Mouse (Mus musculus) forebrain, embryonic 13.5 days (tissue): Measurements from ENCODE around the gene Cacna1d. TPM values are rescaled to one million over a fixed set of nuclear protein-coding genes. Genes with fewer than 3 reads are reported as not detected.

ENCODE experiments used
- ATAC-seq: fragments of 200-750 bp; cut with Nextera tagmentation; 2 replicates; pipeline ENCODE4 v1.8.0; 2017
- H3K27ac ChIP-seq: fragments of 300-500 bp; sonication (generic); 2 replicates; pipeline ENCODE4 v1.5.1; 2015; ENCODE audit warnings: inconsistent platforms, mild to moderate bottlenecking, moderate library complexity
- H3K27me3 ChIP-seq: fragments of 300-500 bp; sonication (generic); 2 replicates; pipeline ENCODE4 v1.6.1; 2015; ENCODE audit warnings: mild to moderate bottlenecking, inconsistent platforms
- H3K36me3 ChIP-seq: fragments of 300-500 bp; sonication (generic); 2 replicates; pipeline ENCODE4 v1.6.1; 2015; ENCODE audit warnings: mild to moderate bottlenecking, inconsistent platforms; ENCODE audit not compliant: poor library complexity, severe bottlenecking
- H3K4me1 ChIP-seq: fragments of 300-500 bp; sonication (generic); 2 replicates; pipeline ENCODE4 v1.6.1; 2015; ENCODE audit warnings: inconsistent platforms
- H3K4me2 ChIP-seq: fragments of 300-500 bp; sonication (generic); 2 replicates; pipeline ENCODE4 v1.6.1; 2015; ENCODE audit warnings: inconsistent platforms, mild to moderate bottlenecking, moderate library complexity
- H3K4me3 ChIP-seq: fragments of 300-500 bp; sonication (generic); 2 replicates; pipeline ENCODE4 v1.5.1; 2015; ENCODE audit warnings: mild to moderate bottlenecking, inconsistent platforms
- H3K9ac ChIP-seq: fragments of 300-500 bp; sonication (generic); 2 replicates; pipeline ENCODE4 v1.6.1; 2015; ENCODE audit warnings: mild to moderate bottlenecking, inconsistent platforms
- H3K9me3 ChIP-seq: fragments of 300-500 bp; sonication (generic); replicated peaks from 2 replicates; pipeline ENCODE4 v1.6.1; 2016; ENCODE audit warnings: inconsistent platforms
- whole genome bisulfite sequencing: fragments of 180-500 bp; shearing (Covaris S2); methylation state at CpG from one replicate; pipeline ENCODE4 v1.1.7; 2015; 5-methylcytosine and 5-hydroxymethylcytosine counted together
- polyA plus RNA-seq: library from polyadenylated mRNA; unstranded; fragments of >200 nt; fragmentation: Nextera tagmentation; extraction: Ambion mirVana; gene quantifications from 2 replicates; pipeline ENCODE4 v1.2.1, GENCODE M21; 2015

The Cacna1d gene
- polyA plus RNA-seq, 1 experiment from 2014 or later: 4.5 TPM

GRCm38 (mm10) chr14:30360478-30360877, 130.8 kb downstream of the Cacna1d start:
- Histone ChIP-seq H3K9ac (no peak overlapping the region), H3K27me3 (peaks cover 7% of the 10 kb centered on the region), H3K4me2 (no peak overlapping the region), H3K27ac (no peak overlapping the region), H3K4me1 (no peaks in the 10 kb centered on the region), H3K9me3 (no peaks in the 10 kb centered on the region), H3K36me3 (no peaks in the 10 kb centered on the region), H3K4me3 (no peak overlapping the region)
- ATAC-seq: no peak
- WGBS: 88% methylated on average over 4 of the region's 4 CpGs

- H3K36me3 ChIP-seq: no peaks in the 10 kb centered on the region
- H3K4me2 ChIP-seq: no peak overlapping the region
- peaks cover 10% of the 10 kb centered on the region for H3K27me3 ChIP-seq
- no peaks in the 10 kb centered on the region for H3K4me1 ChIP-seq
- no peak overlapping the region for H3K27ac ChIP-seq
- no peak overlapping the region for H3K9ac ChIP-seq
- no peak overlapping the region for H3K4me3 ChIP-seq
- ATAC-seq: no peak
- WGBS: 66% methylated on average over 6 of the region's 6 CpGs
- no peaks in the 10 kb centered on the region for H3K9me3 ChIP-seq
Observed at GRCm38 (mm10) chr14:30360004-30360403, 131.3 kb downstream of the Cacna1d start.

GRCm38 (mm10) chr14:30358028-30358427, 133.2 kb downstream of the Cacna1d start:
- no peak overlapping the region for H3K9ac ChIP-seq
- peaks cover 24% of the 10 kb centered on the region for H3K27me3 ChIP-seq
- no peak for ATAC-seq
- no peak overlapping the region for H3K27ac ChIP-seq
- H3K4me2 ChIP-seq: no peak overlapping the region
- no peaks in the 10 kb centered on the region for H3K9me3 ChIP-seq
- H3K4me1 ChIP-seq: peaks cover 9% of the 10 kb centered on the region
- 65% methylated on average over 1 of the region's 1 CpGs for WGBS
- H3K4me3 ChIP-seq: no peak overlapping the region
- no peaks in the 10 kb centered on the region for H3K36me3 ChIP-seq

GRCm38 (mm10) chr14:30356456-30356855, 134.8 kb downstream of the Cacna1d start:
- H3K9me3 ChIP-seq: no peaks in the 10 kb centered on the region
- H3K4me1 ChIP-seq: peaks cover 18% of the 10 kb centered on the region
- WGBS: 78% methylated on average over 3 of the region's 3 CpGs
- H3K27ac ChIP-seq: no peak overlapping the region
- H3K27me3 ChIP-seq: peaks cover 38% of the 10 kb centered on the region
- no peaks in the 10 kb centered on the region for H3K36me3 ChIP-seq
- no peak overlapping the region for H3K4me3 ChIP-seq
- no peak for ATAC-seq
- no peak overlapping the region for H3K9ac ChIP-seq
- H3K4me2 ChIP-seq: no peak overlapping the region

GRCm38 (mm10) chr14:30354761-30355160, 136.5 kb downstream of the Cacna1d start:
- Histone ChIP-seq H3K36me3 (no peaks in the 10 kb centered on the region), H3K4me2 (no peak overlapping the region), H3K9ac (no peak overlapping the region), H3K4me3 (no peak overlapping the region), H3K9me3 (no peaks in the 10 kb centered on the region), H3K27ac (no peak overlapping the region), H3K4me1 (peaks cover 18% of the 10 kb centered on the region), H3K27me3 (peaks cover 42% of the 10 kb centered on the region)
- no peak for ATAC-seq
- WGBS: 53% methylated on average over 3 of the region's 3 CpGs

GRCm38 (mm10) chr14:30354127-30354463, 137.2 kb downstream of the Cacna1d start:
- Histone ChIP-seq H3K27me3 (peaks cover 42% of the 10 kb centered on the region), H3K9ac (peak overlapping the region; percentile 80), H3K4me2 (peak overlapping the region; percentile 83), H3K4me1 (peaks cover 18% of the 10 kb centered on the region), H3K36me3 (no peaks in the 10 kb centered on the region), H3K9me3 (no peaks in the 10 kb centered on the region), H3K27ac (0 out of 2 replicates have a peak overlapping the region, but pooled peaks have one; percentile 31), H3K4me3 (peak overlapping the region; percentile 67)
- WGBS: 7% methylated on average over 8 of the region's 8 CpGs
- peak; percentile 41; the same call in 1 of the 2 replicates for ATAC-seq

- H3K4me1 ChIP-seq: peaks cover 18% of the 10 kb centered on the region
- H3K36me3 ChIP-seq: no peaks in the 10 kb centered on the region
- H3K27me3 ChIP-seq: peaks cover 42% of the 10 kb centered on the region
- H3K4me3 ChIP-seq: peak overlapping the region; percentile 67
- peak overlapping the region; percentile 80 for H3K9ac ChIP-seq
- H3K4me2 ChIP-seq: peak overlapping the region; percentile 83
- ATAC-seq: peak; percentile 78
- under 1% methylated on average over 56 of the region's 114 CpGs for WGBS
- H3K9me3 ChIP-seq: no peaks in the 10 kb centered on the region
- H3K27ac ChIP-seq: 0 out of 2 replicates have a peak overlapping the region, but pooled peaks have one; percentile 31
Observed at GRCm38 (mm10) chr14:30353291-30354126, 137.7 kb downstream of the Cacna1d start.

GRCm38 (mm10) chr14:30352951-30353270, 138.3 kb downstream of the Cacna1d start:
- Histone ChIP-seq H3K9me3 (no peaks in the 10 kb centered on the region), H3K27ac (no peak overlapping the region), H3K36me3 (no peaks in the 10 kb centered on the region), H3K27me3 (peaks cover 42% of the 10 kb centered on the region), H3K4me3 (peak overlapping the region; percentile 67), H3K4me1 (peaks cover 18% of the 10 kb centered on the region), H3K9ac (peak overlapping the region; percentile 62), H3K4me2 (peak overlapping the region; percentile 83)
- WGBS: 2% methylated on average over 10 of the region's 10 CpGs
- ATAC-seq: 0 out of 2 replicates have a peak, but pooled peaks have one; percentile 17

GRCm38 (mm10) chr14:30352061-30352950, 138.9 kb downstream of the Cacna1d start:
- peaks cover 18% of the 10 kb centered on the region for H3K4me1 ChIP-seq
- under 1% methylated on average over 31 of the region's 31 CpGs for WGBS
- H3K27ac ChIP-seq: 0 out of 2 replicates have a peak overlapping the region, but pooled peaks have one; percentile 4
- peak; percentile 65 for ATAC-seq
- no peaks in the 10 kb centered on the region for H3K36me3 ChIP-seq
- no peaks in the 10 kb centered on the region for H3K9me3 ChIP-seq
- peak overlapping the region; percentile 67 for H3K4me3 ChIP-seq
- H3K4me2 ChIP-seq: peak overlapping the region; percentile 83
- H3K27me3 ChIP-seq: peaks cover 42% of the 10 kb centered on the region
- H3K9ac ChIP-seq: peak overlapping the region; percentile 62

- Histone ChIP-seq H3K27me3 (peaks cover 34% of the 10 kb centered on the region), H3K36me3 (no peaks in the 10 kb centered on the region), H3K9me3 (no peaks in the 10 kb centered on the region), H3K4me2 (no peak overlapping the region), H3K4me1 (peaks cover 18% of the 10 kb centered on the region), H3K4me3 (no peak overlapping the region), H3K27ac (no peak overlapping the region), H3K9ac (no peak overlapping the region)
- ATAC-seq: no peak
- 87% methylated on average over 6 of the region's 6 CpGs for WGBS
Observed at GRCm38 (mm10) chr14:30350285-30350684, 141.0 kb downstream of the Cacna1d start.

GRCm38 (mm10) chr14:30344948-30345865, 146.0 kb downstream of the Cacna1d start:
- ATAC-seq: no peak
- H3K36me3 ChIP-seq: no peaks in the 10 kb centered on the region
- 71% methylated on average over 8 of the region's 8 CpGs for WGBS

More at GRCm38 (mm10) chr14:30344948-30345865, 146.0 kb downstream of the Cacna1d start:
- H3K27me3 ChIP-seq: no peaks in the 10 kb centered on the region
- no peak overlapping the region for H3K27ac ChIP-seq
- H3K4me1 ChIP-seq: no peaks in the 10 kb centered on the region
- H3K9ac ChIP-seq: no peak overlapping the region
- H3K9me3 ChIP-seq: no peaks in the 10 kb centered on the region
- H3K4me2 ChIP-seq: no peak overlapping the region
- no peak overlapping the region for H3K4me3 ChIP-seq
